Mouse (Mus musculus): ENCODE data around the gene Elmod2. TPM values are rescaled to one million over a fixed set of nuclear protein-coding genes. Genes with fewer than 3 reads are reported as not detected.
A peak's percentile ranks its signal among the peaks of the same experiment; 100 is the strongest.

Gene Elmod2
- polyA plus RNA-seq (2012; rRNA removed) (11.6 and 12.6 TPM in 2 replicates), polyA plus RNA-seq (2014; fragmentation: Nextera tagmentation; extraction: Ambion mirVana) (16.3 and 22.4 TPM in 2 replicates)

DNA sequence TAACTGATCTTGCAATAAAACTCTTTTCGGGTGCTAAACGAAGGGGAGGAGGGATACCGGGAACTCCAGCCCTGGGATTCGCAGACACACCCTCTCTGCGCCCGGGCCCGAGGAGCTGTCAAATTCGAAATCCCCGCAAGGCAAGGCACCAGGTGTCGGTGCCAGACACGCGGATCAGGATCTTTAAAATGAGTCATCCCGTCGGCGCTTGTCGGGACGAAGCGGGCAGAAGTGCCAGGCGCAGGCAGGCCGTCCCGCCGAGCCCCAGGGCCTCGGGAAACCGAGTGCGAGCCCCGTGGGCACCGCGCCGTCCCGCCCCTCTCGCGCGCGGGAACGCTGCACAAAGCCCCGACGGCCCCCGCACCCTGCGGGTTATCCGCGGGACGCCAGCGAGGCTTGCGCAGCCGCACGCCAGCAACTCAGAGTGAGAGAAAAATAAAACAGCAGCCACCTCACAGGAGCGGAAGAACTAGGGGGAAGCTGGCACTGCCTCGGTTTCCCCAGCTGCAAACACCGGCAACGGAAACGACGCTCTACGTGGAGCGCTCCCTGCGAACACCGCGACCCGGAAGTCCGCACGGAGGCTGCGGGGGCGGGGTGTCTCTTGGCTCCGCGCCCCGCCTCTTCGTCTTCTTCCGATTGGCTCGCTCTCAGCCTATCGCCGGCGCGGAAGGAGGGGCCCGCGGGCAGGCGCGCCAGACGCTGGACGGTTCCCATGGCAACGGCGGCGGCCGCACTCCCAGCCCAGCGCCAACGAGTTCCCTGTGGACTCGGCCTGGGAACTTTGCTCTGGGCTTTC is at the start of gene Elmod2:
Gene Elmod2 (minus strand): TSS at position 588 of the 799 bp plus-strand sequence.
- Histone ChIP-seq H3K4me3 (replicated peaks; ENCODE audit: low read length) (peak within 1 kb of the TSS; percentile 67), H3K27me3 (ENCODE audit: control insufficient read depth, insufficient read depth, low read length) (no peaks in the 10 kb centered on the region), H3K9me3 (ENCODE audit: control insufficient read depth, low read length) (no peaks in the 10 kb centered on the region), H3K4me2 (replicated peaks; ENCODE audit: low read depth, low read length, severe bottlenecking) (peak within 1 kb of the TSS; percentile 91), H3K36me3 (ENCODE audit: control insufficient read depth, insufficient read depth, low read length) (0 out of 2 replicates have a peak, but pooled peaks cover 9% of the 10 kb centered on the region), H3K9ac (ENCODE audit: low read depth, low read length, severe bottlenecking) (peak within 1 kb of the TSS; percentile 79), H3K27ac (replicated peaks; ENCODE audit: low read depth, low read length) (no peak within 1 kb of the TSS), H3K4me1 (ENCODE audit: control insufficient read depth, insufficient read depth, low read length) (peaks cover 2% of the 10 kb centered on the region; the same call in 1 of the 2 replicates)
- peak; percentile 80; the same call in 1 of the 2 replicates for TF ChIP-seq POLR2A (IDR thresholded peaks at IDR 0.05; ENCODE audit: borderline replicate concordance, extremely low read depth, insufficient read depth, insufficient read length)
- under 1% methylated on average over 82 of the region's 85 CpGs for WGBS
- DNase-seq (ENCODE audit: low spot score) (peak; percentile 98), ATAC-seq (ENCODE audit: low FRiP score, low read depth) (peak; percentile 99)

- no peak overlapping the region for H3K4me2 ChIP-seq (replicated peaks; ENCODE audit: low read depth, low read length, severe bottlenecking)
- H3K4me1 ChIP-seq (ENCODE audit: control insufficient read depth, insufficient read depth, low read length): no peaks in the 10 kb centered on the region
- H3K36me3 ChIP-seq (ENCODE audit: control insufficient read depth, insufficient read depth, low read length): no peaks in the 10 kb centered on the region
- H3K9me3 ChIP-seq (ENCODE audit: control insufficient read depth, low read length): no peaks in the 10 kb centered on the region
- H3K27ac ChIP-seq (replicated peaks; ENCODE audit: low read depth, low read length): no peak overlapping the region
- no peaks in the 10 kb centered on the region for H3K27me3 ChIP-seq (ENCODE audit: control insufficient read depth, insufficient read depth, low read length)
- no peak for ATAC-seq (ENCODE audit: low FRiP score, low read depth)
- WGBS: 79% methylated on average over 2 of the region's 2 CpGs
- H3K4me3 ChIP-seq (replicated peaks; ENCODE audit: low read length): no peak overlapping the region
- TF ChIP-seq POLR2A (IDR thresholded peaks at IDR 0.05; ENCODE audit: borderline replicate concordance, extremely low read depth, insufficient read depth, insufficient read length): no peak
- no peak overlapping the region for H3K9ac ChIP-seq (ENCODE audit: low read depth, low read length, severe bottlenecking)
- DNase-seq (ENCODE audit: low spot score): no peak
Measured at GRCm38 (mm10) chr8:83381016-83381415, 48.7 kb upstream of the Elmod2 start.

- H3K9me3 ChIP-seq (ENCODE audit: control insufficient read depth, low read length): no peaks in the 10 kb centered on the region
- no peaks in the 10 kb centered on the region for H3K36me3 ChIP-seq (ENCODE audit: control insufficient read depth, insufficient read depth, low read length)
- H3K4me2 ChIP-seq (replicated peaks; ENCODE audit: low read depth, low read length, severe bottlenecking): no peak overlapping the region
- 50% methylated on average over 4 of the region's 4 CpGs for WGBS
- no peaks in the 10 kb centered on the region for H3K27me3 ChIP-seq (ENCODE audit: control insufficient read depth, insufficient read depth, low read length)
- TF ChIP-seq POLR2A (IDR thresholded peaks at IDR 0.05; ENCODE audit: borderline replicate concordance, extremely low read depth, insufficient read depth, insufficient read length): no peak
- DNase-seq (ENCODE audit: low spot score) (no peak), ATAC-seq (ENCODE audit: low FRiP score, low read depth) (no peak)
- no peak overlapping the region for H3K27ac ChIP-seq (replicated peaks; ENCODE audit: low read depth, low read length)
- H3K4me3 ChIP-seq (replicated peaks; ENCODE audit: low read length): no peak overlapping the region
- H3K4me1 ChIP-seq (ENCODE audit: control insufficient read depth, insufficient read depth, low read length): no peaks in the 10 kb centered on the region
- no peak overlapping the region for H3K9ac ChIP-seq (ENCODE audit: low read depth, low read length, severe bottlenecking)
Measured at GRCm38 (mm10) chr8:83380141-83380540, 47.9 kb upstream of the Elmod2 start.

DNA sequence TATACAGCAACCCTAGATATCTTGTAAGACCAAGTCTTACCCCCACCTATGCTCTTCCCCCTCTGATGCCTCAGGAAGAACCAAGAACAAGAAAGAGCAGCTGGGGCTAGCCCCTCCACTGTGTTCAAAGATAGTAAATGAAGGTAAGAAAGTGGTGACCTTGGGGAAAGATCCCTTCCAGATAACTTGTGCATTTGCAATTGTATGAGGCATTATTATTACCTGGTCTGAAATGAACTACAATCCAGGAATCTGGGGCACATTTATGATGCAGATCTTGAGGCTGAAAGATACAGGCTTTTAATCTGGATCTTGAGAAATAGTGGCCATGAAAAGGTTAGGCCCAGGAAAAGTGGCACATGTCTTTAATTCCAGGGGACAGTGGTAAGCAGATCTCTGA is 44.9 kb upstream of the Elmod2 start:
- Histone ChIP-seq H3K4me1 (ENCODE audit: control insufficient read depth, insufficient read depth, low read length) (no peaks in the 10 kb centered on the region), H3K9ac (ENCODE audit: low read depth, low read length, severe bottlenecking) (no peak overlapping the region), H3K36me3 (ENCODE audit: control insufficient read depth, insufficient read depth, low read length) (no peaks in the 10 kb centered on the region), H3K9me3 (ENCODE audit: control insufficient read depth, low read length) (no peaks in the 10 kb centered on the region), H3K4me3 (replicated peaks; ENCODE audit: low read length) (no peak overlapping the region), H3K27ac (replicated peaks; ENCODE audit: low read depth, low read length) (no peak overlapping the region), H3K4me2 (replicated peaks; ENCODE audit: low read depth, low read length, severe bottlenecking) (no peak overlapping the region), H3K27me3 (ENCODE audit: control insufficient read depth, insufficient read depth, low read length) (no peaks in the 10 kb centered on the region)
- DNase-seq (ENCODE audit: low spot score): no peak
- no peak for TF ChIP-seq POLR2A (IDR thresholded peaks at IDR 0.05; ENCODE audit: borderline replicate concordance, extremely low read depth, insufficient read depth, insufficient read length)
- ATAC-seq (ENCODE audit: low FRiP score, low read depth): no peak

- Histone ChIP-seq H3K4me1 (ENCODE audit: control insufficient read depth, insufficient read depth, low read length) (0 out of 2 replicates have a peak, but pooled peaks cover 3% of the 10 kb centered on the region), H3K27ac (replicated peaks; ENCODE audit: low read depth, low read length) (no peak overlapping the region), H3K36me3 (ENCODE audit: control insufficient read depth, insufficient read depth, low read length) (no peaks in the 10 kb centered on the region), H3K4me2 (replicated peaks; ENCODE audit: low read depth, low read length, severe bottlenecking) (no peak overlapping the region), H3K4me3 (replicated peaks; ENCODE audit: low read length) (no peak overlapping the region), H3K27me3 (ENCODE audit: control insufficient read depth, insufficient read depth, low read length) (no peaks in the 10 kb centered on the region), H3K9ac (ENCODE audit: low read depth, low read length, severe bottlenecking) (peak overlapping the region; percentile 3; the same call in 1 of the 2 replicates), H3K9me3 (ENCODE audit: control insufficient read depth, low read length) (no peaks in the 10 kb centered on the region)
- WGBS: 45% methylated on average over 7 of the region's 7 CpGs
- TF ChIP-seq POLR2A (IDR thresholded peaks at IDR 0.05; ENCODE audit: borderline replicate concordance, extremely low read depth, insufficient read depth, insufficient read length): no peak
- ATAC-seq (ENCODE audit: low FRiP score, low read depth) (no peak), DNase-seq (ENCODE audit: low spot score) (no peak)
Measured at GRCm38 (mm10) chr8:83363156-83363769, 31.0 kb upstream of the Elmod2 start.

Data from limb, embryonic 14.5 days (tissue).